Mouse (Mus musculus): ENCODE results near the gene Limch1.
A peak's percentile ranks its signal among the peaks of the same experiment; 100 is the strongest.

The Limch1 gene

DNA sequence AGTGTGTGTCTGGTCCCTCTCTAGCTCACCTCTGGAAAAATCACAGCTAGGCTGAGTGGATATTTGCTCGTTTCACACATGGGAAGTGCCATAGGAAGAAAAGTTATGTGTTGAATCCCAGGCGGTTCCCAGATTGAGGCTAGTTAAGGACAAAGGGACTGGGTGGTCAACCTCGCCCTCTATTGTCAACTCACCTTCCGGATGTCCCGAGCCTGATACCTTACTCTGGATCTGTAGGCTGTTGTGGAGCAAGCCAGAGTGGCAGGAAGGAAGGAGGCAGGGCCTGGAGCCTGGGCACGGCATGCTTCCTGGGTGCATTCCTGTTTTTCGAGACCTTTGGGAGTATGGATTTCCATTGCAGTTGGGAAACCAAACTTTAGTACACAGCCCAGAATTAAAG, 243.9 kb downstream of the Limch1 start:
- no peak for DNase-seq

DNA sequence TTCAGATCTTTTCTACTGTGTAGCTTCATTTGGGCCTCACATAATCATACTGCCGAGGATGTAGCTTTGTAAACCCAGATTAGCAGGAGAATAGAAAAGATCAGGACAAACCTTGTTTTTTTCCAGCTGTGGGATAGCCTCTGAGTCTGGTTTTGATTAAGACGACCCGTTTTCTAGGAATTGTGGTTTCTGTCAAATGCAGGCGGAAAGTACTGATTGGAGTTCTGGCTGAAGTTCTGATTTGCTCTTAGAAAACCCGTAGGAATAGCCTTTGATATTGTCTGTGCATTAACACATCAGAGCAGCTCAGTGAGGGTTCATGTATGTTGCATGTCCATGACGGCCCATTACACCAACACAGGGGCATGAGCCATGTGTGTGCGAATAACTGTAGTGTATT, 246.8 kb downstream of the Limch1 start:
- no peak for DNase-seq

DNA sequence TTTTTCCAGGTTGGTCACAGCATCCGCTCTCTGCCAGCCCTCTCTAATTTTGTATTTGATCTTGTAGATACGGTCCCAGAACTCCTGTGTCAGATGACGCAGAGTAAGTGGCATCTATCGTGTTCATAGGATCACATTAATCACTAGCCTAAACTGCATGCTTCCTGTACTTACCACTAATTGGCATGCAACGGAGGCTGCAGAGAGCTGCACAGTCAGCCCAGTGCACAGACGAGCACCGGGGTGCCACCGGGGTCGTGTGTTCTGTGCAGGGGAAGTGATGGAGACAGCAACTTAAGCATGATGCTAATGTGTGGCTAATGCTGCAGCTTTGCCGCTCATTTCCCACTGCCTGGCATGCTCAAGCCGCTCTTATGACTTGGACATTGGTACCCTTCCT, 247.4 kb downstream of the Limch1 start:
- no peak for DNase-seq

DNA sequence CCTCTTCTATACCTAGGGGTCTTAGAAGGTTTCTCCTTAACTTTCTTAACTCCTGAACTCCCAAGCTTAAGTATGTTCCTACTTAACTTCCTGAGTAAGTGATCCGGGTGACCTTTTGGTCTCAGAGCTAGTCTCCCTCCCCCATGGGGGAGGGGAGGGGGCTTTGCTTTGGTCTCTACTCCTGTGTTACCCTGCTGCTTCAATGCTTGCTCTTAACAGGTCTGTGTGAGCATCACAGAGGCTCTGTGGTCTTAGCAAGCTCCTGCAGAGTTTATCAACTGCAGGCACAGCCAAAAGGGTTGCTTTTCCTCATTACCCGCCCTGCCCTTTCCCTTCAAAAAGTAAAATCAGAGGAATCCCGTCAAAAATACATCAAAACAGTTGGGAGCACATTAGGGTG, 250.5 kb downstream of the Limch1 start:
- no peak for DNase-seq

DNA sequence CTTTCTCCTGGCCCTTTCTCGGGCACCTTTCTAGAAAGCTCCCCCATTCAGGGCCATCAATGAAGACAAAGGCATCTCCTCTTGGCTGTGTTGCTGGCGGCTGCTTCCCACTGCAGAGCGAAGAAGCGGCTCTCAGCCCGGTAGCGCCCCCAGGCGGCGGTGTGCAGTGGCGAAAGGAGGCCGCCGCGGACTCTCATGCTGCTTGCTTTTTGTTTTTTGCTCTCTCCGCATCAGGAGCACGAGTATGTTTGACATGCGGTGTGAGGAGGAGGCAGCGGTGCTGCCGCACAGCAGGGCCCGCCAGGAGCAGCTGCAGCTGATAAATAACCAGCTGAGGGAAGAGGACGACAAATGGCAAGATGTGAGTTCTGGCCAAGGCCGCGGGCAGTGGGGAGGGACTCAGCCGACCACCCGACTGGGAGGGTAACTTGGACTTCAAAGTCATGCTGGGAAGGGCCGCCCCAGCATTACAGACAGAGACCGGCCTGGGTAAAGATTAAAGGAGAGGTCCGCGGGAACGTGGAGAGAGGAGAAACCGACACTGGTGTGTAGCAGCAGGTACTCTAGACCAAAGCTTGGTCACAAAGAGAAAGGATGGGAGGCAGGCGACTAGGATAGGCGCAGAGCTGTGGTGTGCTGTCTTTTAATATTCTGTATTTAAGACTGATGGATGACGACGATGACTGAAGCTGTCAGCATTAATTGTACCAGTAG, 251.4 kb downstream of the Limch1 start:
- peak; percentile 82 to 84 for DNase-seq

DNA sequence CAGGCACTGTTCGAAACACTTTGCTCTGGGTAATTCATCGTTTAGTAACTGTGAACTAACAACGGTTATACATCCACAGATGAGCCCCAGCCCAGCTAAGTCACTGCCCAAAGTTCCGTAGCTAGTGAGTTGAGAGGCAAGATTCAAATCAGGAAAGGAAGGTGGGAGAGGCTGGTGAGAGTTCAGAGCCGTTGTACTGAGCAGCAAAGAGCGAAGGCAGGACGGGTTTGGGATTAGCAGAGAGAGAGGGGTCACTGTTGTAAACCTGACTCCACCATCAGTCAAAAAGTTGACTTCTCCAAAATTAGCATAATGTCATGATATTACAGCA, 251.9 kb downstream of the Limch1 start:
- no peak for DNase-seq

DNA sequence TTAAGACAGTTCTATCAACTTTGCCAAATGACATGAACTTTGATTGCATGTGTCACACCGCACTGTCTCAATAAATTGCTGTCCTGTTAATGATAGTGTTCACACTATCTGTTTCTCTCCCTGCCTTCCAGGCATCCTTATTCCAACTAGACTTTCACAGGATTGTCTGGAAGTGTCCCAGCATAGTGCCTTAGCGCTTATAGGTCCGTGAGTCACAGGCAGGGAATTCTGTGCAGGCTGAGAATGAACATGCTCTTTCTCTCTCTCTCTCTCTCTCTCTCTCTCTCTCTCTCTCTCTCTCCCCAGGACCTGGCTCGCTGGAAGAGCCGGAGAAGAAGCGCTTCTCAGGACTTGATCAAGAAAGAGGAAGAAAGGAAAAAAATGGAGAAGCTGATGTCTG, 252.7 kb downstream of the Limch1 start:
- DNase-seq: no peak

DNA sequence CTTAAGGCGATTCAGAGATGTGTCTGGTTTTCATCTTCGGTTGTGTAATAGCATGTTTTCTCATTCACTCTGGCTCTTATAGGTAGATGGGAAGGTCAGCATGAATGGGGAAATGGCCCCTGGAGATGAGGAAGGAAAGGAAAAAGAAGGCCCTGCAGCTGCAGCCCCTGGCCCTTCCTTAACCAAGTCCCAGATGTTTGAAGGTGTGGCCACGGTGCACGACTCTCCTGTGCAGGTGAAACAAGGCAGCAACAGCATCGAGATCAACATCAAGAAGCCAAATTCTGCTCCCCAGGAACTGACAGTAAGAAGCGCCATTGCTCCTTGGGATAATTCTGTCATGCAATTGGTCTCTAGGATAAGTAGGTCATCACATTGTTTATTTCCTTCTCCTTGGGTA, 256.7 kb downstream of the Limch1 start:
- DNase-seq: no peak

DNA sequence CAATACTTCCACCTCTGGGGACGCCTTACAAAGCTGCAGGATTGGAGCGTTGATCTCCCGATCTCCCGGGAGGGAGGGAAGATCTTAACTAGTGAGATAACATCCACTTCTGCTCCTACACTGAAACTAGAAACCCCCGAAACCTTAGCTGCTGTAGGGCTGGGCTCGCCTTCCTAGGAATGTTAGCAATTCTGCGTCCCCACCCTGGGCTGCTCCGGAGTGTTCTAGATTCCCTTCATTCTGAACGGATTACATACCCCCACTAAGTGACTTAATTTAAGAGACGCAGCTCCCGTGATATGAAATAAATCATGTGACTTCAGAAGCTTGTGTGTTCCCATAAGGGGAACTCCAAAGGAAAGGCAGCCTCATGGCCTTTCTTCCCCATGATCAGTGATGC, 259.0 kb downstream of the Limch1 start:
- DNase-seq: peak in 1 of 2 experiments; percentile 53

DNA sequence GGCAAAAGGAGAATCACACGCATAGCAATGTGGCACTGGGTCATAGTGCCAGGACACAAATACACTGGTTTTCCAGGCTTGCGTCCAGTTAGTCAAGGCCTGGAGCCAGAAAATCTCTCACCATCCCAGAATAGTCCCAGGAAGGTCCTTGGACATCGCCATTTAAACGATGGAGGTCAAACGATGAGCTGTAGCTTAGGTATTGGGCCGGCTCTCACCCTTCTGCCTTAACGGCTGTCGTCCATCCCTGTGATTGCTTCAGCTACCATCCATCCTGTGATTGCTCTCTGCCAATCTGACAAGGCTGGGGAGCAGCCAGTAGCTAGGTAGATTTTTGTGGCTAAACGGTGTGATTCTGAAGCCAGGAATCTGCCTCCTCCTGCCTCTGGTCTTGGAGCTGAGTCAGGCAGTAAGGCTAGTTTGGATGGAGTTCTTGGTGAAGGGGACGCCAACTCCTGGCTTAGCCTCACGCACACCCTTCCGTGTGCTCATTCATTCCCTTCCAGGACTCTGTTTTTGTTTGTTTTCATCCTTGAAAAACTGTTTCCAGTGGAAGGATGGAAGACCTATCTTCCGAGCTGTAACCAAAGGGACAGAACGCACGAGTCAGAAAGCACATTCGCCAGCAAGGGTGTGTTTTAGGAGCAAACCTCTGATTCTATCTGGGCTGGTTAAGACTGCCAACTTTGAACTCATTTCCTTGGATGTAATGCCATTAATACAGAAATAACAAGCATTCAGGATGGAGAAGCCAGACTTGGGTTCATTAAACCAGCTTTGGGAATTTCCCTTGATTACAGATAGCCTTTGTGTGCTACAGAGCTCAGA, 265.6 kb downstream of the Limch1 start:
- DNase-seq: no peak

DNA sequence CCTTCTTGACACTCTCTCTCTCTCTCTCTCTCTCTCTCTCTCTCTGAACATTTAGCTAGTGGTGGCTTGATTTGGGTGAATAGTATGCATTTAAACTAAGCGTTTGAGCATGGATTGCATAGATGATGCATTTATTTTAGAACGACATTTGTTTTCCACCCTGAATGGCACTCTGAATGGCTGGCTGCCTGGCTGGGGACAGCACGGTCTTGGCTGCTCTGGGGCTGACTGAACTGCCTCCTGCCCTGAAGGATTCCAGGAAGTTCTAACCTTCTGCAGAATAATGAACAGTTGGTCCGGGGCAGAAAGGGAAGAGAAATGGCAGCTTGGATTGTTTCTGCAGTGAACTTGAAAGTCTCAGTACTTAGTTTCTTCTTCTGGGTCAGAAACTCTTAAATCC, 266.4 kb downstream of the Limch1 start:
- DNase-seq: no peak

DNA sequence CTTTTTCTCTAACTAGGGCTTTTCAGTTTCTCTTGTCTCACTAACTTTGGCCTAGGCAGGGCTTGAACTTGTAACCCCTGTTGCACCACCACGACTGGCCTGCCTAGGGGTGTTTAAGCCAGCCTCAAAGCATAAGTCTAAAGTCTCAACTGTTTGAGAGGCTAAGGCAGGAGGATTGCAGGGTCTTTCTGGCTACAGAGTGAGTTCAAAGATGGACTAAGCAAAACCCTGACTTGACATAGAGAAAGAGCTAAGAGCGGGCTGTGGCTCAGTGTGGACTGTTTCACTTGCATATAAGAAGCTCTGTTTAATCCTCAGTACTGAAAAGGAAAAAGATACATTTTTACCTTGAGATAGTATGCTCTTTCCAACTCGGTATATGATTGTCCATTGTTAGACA, 268.3 kb downstream of the Limch1 start:
- DNase-seq: no peak

DNA sequence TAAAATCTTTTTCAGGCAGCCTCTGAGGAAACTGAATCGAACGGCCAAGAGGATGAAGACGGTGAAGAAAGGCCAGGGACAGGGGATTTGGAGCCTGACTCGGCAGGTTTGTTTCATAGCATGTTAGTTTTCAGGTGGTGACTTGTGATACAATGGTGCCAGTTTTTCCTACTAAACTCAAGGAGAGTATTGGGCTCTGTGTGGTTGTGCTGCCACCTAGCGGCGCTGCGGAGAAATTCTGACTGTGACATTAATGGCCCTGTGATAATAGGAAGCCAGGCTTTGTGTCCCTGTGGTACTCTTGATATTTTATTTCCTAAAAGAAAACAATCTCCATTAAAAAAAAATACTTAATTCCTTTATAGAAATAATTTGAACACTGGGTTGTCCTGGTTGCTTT, 270.8 kb downstream of the Limch1 start:
- DNase-seq: peak; percentile 74 to 78

DNA sequence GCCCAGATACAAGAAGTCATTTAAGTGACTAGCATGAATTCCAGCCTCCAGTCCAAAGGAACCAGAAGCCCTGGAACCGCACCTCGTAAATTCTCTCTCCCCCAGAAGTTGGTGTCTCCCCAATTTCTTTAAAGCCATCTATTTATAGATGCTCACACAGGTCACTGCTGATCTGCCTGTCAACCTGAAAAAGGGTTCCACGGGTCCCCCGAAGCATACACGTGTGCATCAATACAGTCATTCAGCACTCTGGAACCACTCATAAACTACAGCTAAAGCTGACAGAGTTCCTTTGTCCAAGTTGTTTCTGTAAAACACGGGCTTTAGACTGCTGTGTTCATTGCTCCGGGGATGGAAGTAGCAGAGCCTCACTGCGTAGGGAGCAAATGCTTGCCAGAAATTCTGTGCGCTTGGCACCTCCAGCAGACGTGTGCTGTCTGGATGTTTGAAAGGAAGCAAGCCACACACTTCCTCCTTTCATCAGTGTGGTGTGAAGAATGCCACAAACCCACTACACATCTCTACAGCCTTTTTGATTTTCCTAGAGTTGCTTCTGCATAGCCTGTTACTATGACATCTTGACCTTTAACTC, 278.9 kb downstream of the Limch1 start:
- no peak for DNase-seq

DNA sequence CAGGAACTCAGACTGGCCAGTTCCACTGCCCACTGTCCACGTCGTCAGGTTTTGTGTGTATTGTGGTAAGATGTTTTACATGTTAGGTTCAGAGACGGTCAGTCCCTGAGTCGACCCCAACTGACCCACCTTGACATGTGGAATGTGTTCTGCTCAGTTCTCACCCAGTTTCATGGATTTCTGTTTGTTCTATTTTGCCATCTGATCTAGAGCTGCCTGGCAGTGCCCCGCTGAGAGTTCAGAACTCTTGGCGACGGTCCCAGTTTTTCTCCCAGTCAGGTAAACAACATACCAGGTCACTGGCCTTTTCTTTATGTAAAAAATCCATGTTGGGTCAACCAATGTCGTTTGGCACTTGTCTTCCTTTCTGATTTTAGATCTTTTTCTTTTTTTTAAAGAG, 279.5 kb downstream of the Limch1 start:
- peak; percentile 29 to 40 for DNase-seq

DNA sequence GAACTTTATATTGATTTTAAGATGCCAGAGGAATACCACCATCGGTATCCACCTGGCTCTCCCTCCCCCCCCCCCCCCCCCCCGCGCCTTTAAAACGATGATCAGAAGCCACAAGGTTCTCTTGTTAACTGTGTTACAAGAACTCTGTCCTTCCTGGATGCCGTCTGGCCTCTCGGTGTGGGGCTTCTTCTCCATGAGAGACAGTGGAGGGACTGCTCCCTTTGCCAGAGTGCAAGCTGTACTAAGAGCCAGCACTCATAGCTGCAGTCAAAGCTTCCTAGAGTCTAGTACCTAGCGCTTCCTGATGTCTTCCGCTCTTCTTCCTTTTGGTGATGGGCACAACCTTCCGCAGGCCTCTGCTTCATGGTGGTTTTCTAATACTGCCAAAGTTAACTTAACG, 280.0 kb downstream of the Limch1 start:
- DNase-seq: no peak

DNA sequence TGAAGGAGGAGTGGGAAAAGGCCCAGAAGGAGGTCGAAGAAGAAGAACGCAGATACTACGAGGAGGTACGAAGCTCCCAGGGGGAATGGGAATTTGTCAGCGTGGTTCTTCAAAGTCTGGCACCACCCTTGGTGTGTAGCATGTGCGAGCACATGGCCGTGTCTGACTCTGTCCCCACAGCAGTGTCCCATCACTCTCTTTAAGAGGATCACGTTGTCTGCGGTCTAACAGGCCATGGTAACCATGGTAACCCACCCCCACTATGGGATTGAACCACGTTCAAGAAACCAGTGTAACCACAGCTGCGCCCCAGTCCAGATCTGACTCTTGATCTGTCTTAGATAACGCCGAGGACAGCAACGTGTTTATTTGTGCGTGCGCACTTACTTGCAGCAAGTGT, 283.2 kb downstream of the Limch1 start:
- no peak for DNase-seq

DNA sequence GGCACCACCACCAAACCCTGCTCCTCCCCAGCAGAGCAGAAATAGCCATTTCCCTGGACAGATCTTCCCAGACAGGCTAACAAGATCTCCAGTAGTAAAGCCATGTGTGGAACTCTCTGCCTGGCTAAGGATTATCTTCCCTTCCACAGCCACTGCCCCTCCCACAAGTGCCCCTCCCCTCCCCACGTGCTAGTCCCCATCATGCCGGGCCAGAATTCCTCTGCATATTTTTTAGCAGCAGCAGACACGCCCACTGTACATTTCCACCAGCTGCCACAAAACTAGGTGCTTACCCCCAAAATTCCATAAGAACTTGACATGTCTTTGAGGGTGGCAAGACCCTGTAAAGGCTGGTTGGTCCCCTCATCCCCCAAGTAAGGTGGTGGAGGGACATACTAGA, 284.3 kb downstream of the Limch1 start:
- DNase-seq: no peak

DNA sequence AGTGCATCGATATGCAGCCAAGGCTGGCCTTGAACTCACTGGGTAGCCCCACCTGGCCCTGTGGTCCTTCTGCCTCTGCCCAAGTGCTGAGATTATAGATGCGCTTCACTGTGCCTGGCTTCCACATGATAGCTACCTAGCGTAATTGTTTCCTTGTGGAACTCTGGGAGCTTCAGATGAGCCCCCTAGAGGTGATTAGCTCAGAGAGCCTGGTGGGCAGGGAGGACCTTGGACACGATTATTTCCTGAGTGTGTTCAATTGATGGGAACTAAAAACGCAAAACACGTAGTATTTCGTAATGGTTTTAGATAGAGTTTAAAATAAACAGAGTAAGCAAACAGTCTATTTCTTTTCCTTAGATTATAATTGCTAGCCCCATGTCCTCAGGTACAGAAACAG, 287.0 kb downstream of the Limch1 start:
- no peak for DNase-seq

DNA sequence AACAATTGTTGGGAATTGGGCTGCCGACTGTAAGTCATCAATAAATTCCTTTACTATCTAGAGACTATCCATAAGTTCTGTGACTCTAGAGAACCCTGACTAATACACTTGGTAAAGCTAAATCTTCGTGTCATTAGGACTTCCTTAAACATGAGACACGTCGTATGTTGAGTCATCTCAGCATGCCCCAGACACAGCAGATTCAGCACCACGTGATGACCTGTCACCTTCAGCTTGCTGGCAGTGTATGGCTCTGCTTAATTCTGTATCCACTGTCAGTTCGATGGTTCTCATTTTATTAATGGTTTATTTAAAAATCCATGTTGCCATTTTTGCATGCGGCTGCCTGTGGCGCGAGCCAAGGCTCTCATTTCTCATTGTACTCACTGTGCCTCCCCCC, 298.3 kb downstream of the Limch1 start:
- DNase-seq: no peak

DNA sequence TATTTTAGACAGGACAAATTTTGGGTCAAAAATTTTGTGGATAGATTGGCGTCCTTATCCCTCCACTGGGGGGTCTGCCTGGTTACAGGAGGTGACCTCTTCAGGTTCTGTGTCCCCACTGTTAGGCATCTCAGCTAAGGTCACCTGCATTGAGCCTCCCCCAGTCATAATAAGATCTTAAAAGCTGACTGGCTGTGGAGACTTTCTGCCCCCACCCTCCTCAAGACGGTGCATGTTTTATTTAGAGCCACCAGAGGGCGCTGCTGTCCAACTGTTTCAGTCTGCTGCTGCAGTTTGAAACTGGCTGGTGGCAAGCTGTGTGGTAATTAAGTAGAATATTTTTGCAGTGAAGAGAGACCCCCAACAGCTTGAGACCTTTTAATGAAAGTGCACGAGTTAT, 302.4 kb downstream of the Limch1 start:
- DNase-seq: peak in 1 of 2 experiments; percentile 41

DNA sequence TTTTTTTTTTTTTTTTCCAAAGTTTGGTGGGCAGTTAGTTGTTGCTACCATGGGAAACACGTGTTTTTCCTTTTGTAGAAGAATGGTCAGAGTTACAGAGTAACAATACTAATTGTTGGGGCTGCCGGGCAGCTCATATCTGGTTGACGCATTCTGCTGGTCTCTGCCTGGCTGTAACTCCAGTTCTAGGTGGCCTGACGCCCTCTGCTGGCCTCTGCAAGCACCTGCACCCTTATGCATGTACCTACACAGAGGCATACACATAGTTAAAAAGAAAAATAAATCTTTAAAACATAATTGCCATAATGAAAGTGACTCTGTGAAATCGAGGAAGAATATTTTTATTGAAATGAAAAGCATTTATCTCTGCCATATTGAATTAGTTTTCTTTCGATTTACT, 312.2 kb downstream of the Limch1 start:
- DNase-seq: no peak

DNA sequence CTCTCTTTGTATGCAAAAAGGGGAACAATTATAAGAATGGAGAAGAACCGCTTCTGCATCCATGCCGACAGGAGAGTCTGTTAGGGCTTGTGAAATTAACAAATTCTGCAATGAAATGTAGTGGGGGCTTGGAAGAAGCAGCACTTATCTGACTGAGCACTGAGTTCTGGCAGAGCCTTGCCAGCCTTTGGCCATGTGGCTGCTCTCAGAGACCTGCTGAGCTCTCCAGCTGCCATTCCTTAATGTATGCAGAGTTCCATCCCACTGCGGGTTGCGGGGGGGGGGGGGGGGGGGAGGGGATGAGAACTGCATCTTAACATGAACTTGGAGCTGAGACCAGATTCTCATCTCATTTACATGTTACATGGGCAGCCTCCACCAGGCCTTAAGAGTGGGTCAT, 314.9 kb downstream of the Limch1 start:
- DNase-seq: no peak

DNA sequence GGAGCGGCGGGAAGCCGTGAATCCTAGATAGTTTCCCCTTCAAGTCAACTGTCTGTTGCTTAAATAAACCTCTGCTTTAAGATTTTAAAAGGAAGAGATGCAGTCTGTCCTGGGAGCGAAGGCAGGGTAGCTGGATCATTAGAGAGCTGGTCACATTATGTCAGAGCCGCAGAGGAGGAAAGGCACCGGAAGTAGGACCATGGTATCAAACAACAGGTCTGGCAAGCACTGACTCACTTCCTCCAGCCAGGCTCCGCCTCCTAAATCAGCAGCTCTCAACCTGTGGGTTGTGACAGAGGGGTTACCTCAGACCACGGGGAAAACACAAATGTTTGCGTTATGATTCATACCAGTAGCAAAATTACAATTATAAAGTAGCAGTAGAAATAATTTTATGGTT, 318.0 kb downstream of the Limch1 start:
- no peak for DNase-seq

Data from lung, postnatal 4 days (tissue).